Mouse (Mus musculus): ENCODE results near the gene Ccl17. TPM values are rescaled to one million over a fixed set of nuclear protein-coding genes. Genes with fewer than 3 reads are reported as not detected.

The Ccl17 gene
- total and polyA plus RNA-seq, 2 experiments from 2014 or later = 4.4 to 8.5 TPM

GRCm38 (mm10) chr8:94774601-94775000 lies 35.7 kb upstream of the Ccl17 start:
- WGBS = 89% methylated on average over 1 of the region's 1 CpGs
- ATAC-seq (ENCODE audit: low FRiP score) (no peak), DNase-seq (ENCODE audit: low spot score) (no peak)
- Histone ChIP-seq H3K27ac (ENCODE audit: low read depth, low read length) (no peak overlapping the region), H3K9ac (replicated peaks; ENCODE audit: low read length, poor library complexity, severe bottlenecking) (no peak overlapping the region), H3K27me3 (ENCODE audit: insufficient read depth, low read length) (0 out of 2 replicates have a peak, but pooled peaks cover 3% of the 10 kb centered on the region), H3K4me3 (ENCODE audit: low read depth, low read length) (no peak overlapping the region), H3K4me2 (ENCODE audit: low read depth, low read length, poor library complexity, severe bottlenecking) (peak overlapping the region; percentile 81), H3K4me1 (ENCODE audit: insufficient read depth, low read length) (peaks cover 14% of the 10 kb centered on the region; the same call in 1 of the 2 replicates), H3K36me3 (ENCODE audit: insufficient read depth, low read length) (peaks cover 6% of the 10 kb centered on the region; the same call in 1 of the 2 replicates), H3K9me3 (ENCODE audit: low read length) (no peaks in the 10 kb centered on the region)
- TF ChIP-seq CTCF (IDR thresholded peaks at IDR 0.05) = no peak

DNA sequence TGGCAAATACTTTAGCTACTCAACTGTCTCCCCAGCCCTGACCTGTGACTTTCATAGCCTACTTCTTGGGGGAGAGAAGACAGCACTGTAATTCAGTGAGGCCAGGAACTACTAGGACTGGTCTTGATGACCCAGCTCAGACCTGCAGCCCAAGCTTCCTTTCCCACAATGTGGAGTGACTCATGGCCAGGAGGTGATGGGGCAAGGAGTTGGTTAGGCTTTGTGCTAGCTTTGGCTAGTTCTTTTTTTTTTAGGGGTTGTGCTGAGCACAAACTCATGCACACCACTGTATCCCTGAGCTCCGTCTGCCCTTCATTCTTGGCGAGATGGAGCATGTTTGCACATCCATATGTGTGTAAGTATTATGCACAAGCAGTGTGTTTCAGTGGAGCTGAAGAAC lies 33.9 kb upstream of the Ccl17 start:
- Histone ChIP-seq H3K36me3 (ENCODE audit: insufficient read depth, low read length) (peaks cover 12% of the 10 kb centered on the region; the same call in 1 of the 2 replicates), H3K27ac (ENCODE audit: low read depth, low read length) (no peak overlapping the region), H3K4me2 (ENCODE audit: low read depth, low read length, poor library complexity, severe bottlenecking) (no peak overlapping the region), H3K9me3 (ENCODE audit: low read length) (no peaks in the 10 kb centered on the region), H3K9ac (replicated peaks; ENCODE audit: low read length, poor library complexity, severe bottlenecking) (no peak overlapping the region), H3K4me1 (ENCODE audit: insufficient read depth, low read length) (peaks cover 11% of the 10 kb centered on the region; the same call in 1 of the 2 replicates), H3K27me3 (ENCODE audit: insufficient read depth, low read length) (no peaks in the 10 kb centered on the region), H3K4me3 (ENCODE audit: low read depth, low read length) (no peak overlapping the region)
- ATAC-seq (ENCODE audit: low FRiP score) (no peak), DNase-seq (ENCODE audit: low spot score) (no peak)
- TF ChIP-seq CTCF (IDR thresholded peaks at IDR 0.05) = no peak
- WGBS = 93% methylated on average over 2 of the region's 2 CpGs

GRCm38 (mm10) chr8:94778036-94778435 lies 32.2 kb upstream of the Ccl17 start:
- no peak overlapping the region for H3K4me2 ChIP-seq (ENCODE audit: low read depth, low read length, poor library complexity, severe bottlenecking)
- no peak overlapping the region for H3K27ac ChIP-seq (ENCODE audit: low read depth, low read length)
- H3K36me3 ChIP-seq (ENCODE audit: insufficient read depth, low read length) = peaks cover 12% of the 10 kb centered on the region; the same call in 1 of the 2 replicates
- peaks cover 12% of the 10 kb centered on the region; the same call in 1 of the 2 replicates for H3K4me1 ChIP-seq (ENCODE audit: insufficient read depth, low read length)
- no peak for ATAC-seq (ENCODE audit: low FRiP score)
- H3K9ac ChIP-seq (replicated peaks; ENCODE audit: low read length, poor library complexity, severe bottlenecking) = no peak overlapping the region
- no peaks in the 10 kb centered on the region for H3K27me3 ChIP-seq (ENCODE audit: insufficient read depth, low read length)
- TF ChIP-seq CTCF (IDR thresholded peaks at IDR 0.05) = no peak
- H3K9me3 ChIP-seq (ENCODE audit: low read length) = no peaks in the 10 kb centered on the region
- WGBS = 62% methylated on average over 10 of the region's 10 CpGs
- no peak overlapping the region for H3K4me3 ChIP-seq (ENCODE audit: low read depth, low read length)
- DNase-seq (ENCODE audit: low spot score) = no peak

DNA sequence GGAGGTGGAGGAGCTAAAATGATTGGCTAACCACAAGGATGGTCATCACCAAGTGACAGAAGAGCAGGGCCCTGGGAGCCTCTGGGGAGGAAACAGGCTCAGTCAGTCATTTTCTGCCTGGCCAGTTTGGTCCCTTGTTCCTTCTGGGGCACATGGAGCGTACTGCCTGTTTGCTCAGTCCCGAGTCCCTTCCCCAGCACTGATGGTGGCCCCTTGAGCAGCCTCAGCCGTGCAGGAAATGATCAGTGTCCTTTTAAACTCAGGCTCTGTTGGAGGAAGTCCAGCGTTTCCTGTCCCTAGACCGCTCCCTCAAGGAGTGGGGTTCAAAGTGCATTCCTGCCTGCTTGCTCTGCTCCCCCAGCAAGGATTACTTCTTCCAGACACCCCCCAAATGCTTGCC lies 31.8 kb upstream of the Ccl17 start:
- ATAC-seq (ENCODE audit: low FRiP score) (no peak), DNase-seq (ENCODE audit: low spot score) (no peak)
- H3K4me1 ChIP-seq (ENCODE audit: insufficient read depth, low read length) = peaks cover 10% of the 10 kb centered on the region; the same call in 1 of the 2 replicates
- no peak overlapping the region for H3K9ac ChIP-seq (replicated peaks; ENCODE audit: low read length, poor library complexity, severe bottlenecking)
- no peak for TF ChIP-seq CTCF (IDR thresholded peaks at IDR 0.05)
- WGBS = 59% methylated on average over 5 of the region's 5 CpGs
- no peak overlapping the region for H3K27ac ChIP-seq (ENCODE audit: low read depth, low read length)
- no peak overlapping the region for H3K4me3 ChIP-seq (ENCODE audit: low read depth, low read length)
- peaks cover 12% of the 10 kb centered on the region; the same call in 1 of the 2 replicates for H3K36me3 ChIP-seq (ENCODE audit: insufficient read depth, low read length)
- H3K9me3 ChIP-seq (ENCODE audit: low read length) = no peaks in the 10 kb centered on the region
- no peaks in the 10 kb centered on the region for H3K27me3 ChIP-seq (ENCODE audit: insufficient read depth, low read length)
- no peak overlapping the region for H3K4me2 ChIP-seq (ENCODE audit: low read depth, low read length, poor library complexity, severe bottlenecking)

DNA sequence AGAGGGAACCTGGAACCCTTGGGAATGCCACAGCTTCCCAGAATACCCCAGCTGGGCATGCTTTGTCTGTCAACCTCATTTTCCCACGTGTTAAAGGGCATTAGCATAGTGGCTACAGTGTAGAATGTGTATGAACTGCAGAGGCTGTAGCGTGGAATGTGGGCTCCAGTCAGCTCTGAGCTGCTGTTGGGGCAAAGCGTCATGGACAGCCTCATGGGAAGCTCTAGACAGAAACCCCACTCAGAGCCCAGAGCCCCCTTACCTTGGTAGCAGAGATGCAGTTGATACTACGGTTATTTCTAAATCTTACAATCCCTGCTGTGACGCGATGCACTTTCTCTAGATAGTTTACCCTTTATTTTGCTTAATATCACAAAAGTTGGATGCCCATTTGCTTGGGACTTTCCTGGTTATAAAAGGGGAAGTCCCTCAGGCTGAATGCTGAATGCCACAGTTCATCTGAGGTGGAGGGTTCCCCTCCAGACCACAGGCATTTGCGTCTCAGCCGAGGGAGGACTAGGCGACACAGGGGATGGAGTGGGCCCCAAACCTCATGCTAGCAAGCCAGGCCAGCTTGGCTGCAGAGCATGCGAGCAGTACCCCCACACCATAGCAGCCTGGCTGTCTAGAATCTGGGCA lies 31.2 kb upstream of the Ccl17 start:
- Histone ChIP-seq H3K4me2 (ENCODE audit: low read depth, low read length, poor library complexity, severe bottlenecking) (no peak overlapping the region), H3K4me1 (ENCODE audit: insufficient read depth, low read length) (peaks cover 10% of the 10 kb centered on the region; the same call in 1 of the 2 replicates), H3K36me3 (ENCODE audit: insufficient read depth, low read length) (peaks cover 12% of the 10 kb centered on the region; the same call in 1 of the 2 replicates), H3K9ac (replicated peaks; ENCODE audit: low read length, poor library complexity, severe bottlenecking) (no peak overlapping the region), H3K27ac (ENCODE audit: low read depth, low read length) (no peak overlapping the region), H3K9me3 (ENCODE audit: low read length) (no peaks in the 10 kb centered on the region), H3K4me3 (ENCODE audit: low read depth, low read length) (no peak overlapping the region), H3K27me3 (ENCODE audit: insufficient read depth, low read length) (no peaks in the 10 kb centered on the region)
- ATAC-seq (ENCODE audit: low FRiP score) (no peak), DNase-seq (ENCODE audit: low spot score) (no peak)
- no peak for TF ChIP-seq CTCF (IDR thresholded peaks at IDR 0.05)
- 72% methylated on average over 10 of the region's 10 CpGs for WGBS

- no peak overlapping the region for H3K9ac ChIP-seq (replicated peaks; ENCODE audit: low read length, poor library complexity, severe bottlenecking)
- no peak overlapping the region for H3K4me3 ChIP-seq (ENCODE audit: low read depth, low read length)
- no peak for DNase-seq (ENCODE audit: low spot score)
- H3K27ac ChIP-seq (ENCODE audit: low read depth, low read length) = no peak overlapping the region
- H3K36me3 ChIP-seq (ENCODE audit: insufficient read depth, low read length) = peaks cover 12% of the 10 kb centered on the region; the same call in 1 of the 2 replicates
- H3K27me3 ChIP-seq (ENCODE audit: insufficient read depth, low read length) = no peaks in the 10 kb centered on the region
- no peak for ATAC-seq (ENCODE audit: low FRiP score)
- WGBS = 97% methylated on average over 16 of the region's 16 CpGs
- no peaks in the 10 kb centered on the region for H3K9me3 ChIP-seq (ENCODE audit: low read length)
- no peak for TF ChIP-seq CTCF (IDR thresholded peaks at IDR 0.05)
- H3K4me1 ChIP-seq (ENCODE audit: insufficient read depth, low read length) = peaks cover 10% of the 10 kb centered on the region; the same call in 1 of the 2 replicates
- no peak overlapping the region for H3K4me2 ChIP-seq (ENCODE audit: low read depth, low read length, poor library complexity, severe bottlenecking)
These were observed 30.5 kb upstream of the Ccl17 start for GRCm38 (mm10) chr8:94779534-94780294.

All from midbrain, postnatal 0 days (tissue).